Mouse (Mus musculus) thymus, adult 2 months (tissue): ENCODE data around the gene Gm21983. TPM values are rescaled to one million over a fixed set of nuclear protein-coding genes. Genes with fewer than 3 reads are reported as not detected.

Source experiments
- DNase-seq: peaks from one replicate; pipeline ENCODE4 v3.0.0; 2021
- H3K27ac ChIP-seq: fragments of 200-500 bp; 2 replicates; pipeline ENCODE4 v1.5.1; 2012; ENCODE audit warnings: low read length, control low read depth; ENCODE audit not compliant: control insufficient read depth, insufficient read depth
- H3K27me3 ChIP-seq: fragments of 200-500 bp; 2 replicates; pipeline ENCODE4 v1.6.1; 2012; ENCODE audit warnings: mild to moderate bottlenecking, low read length, moderate library complexity, mixed read lengths; ENCODE audit not compliant: control insufficient read depth, insufficient read depth
- H3K36me3 ChIP-seq: fragments of 200-500 bp; 2 replicates; pipeline ENCODE4 v1.6.1; 2012; ENCODE audit warnings: mild to moderate bottlenecking, low read length, moderate library complexity; ENCODE audit not compliant: control insufficient read depth, insufficient read depth
- H3K4me1 ChIP-seq: fragments of 200-500 bp; replicated peaks from 2 replicates; pipeline ENCODE4 v1.6.1; 2012; ENCODE audit warnings: low read length; ENCODE audit not compliant: control insufficient read depth, insufficient read depth
- H3K4me3 ChIP-seq: fragments of 200-500 bp; 2 replicates; pipeline ENCODE4 v1.5.1; 2012; ENCODE audit warnings: mild to moderate bottlenecking, low read length, control low read depth, moderate library complexity; ENCODE audit not compliant: control insufficient read depth, insufficient read depth
- CTCF ChIP-seq: fragments of 200-500 bp; IDR thresholded peaks from 2 replicates; pipeline ENCODE4 v1.5.1; 2012; ENCODE audit warnings: mild to moderate bottlenecking, control low read depth, low read length, moderate library complexity, borderline replicate concordance; ENCODE audit not compliant: control insufficient read depth, poor library complexity, insufficient read depth; ENCODE audit errors: extremely low read depth
- POLR2A ChIP-seq: fragments of 200-500 bp; IDR thresholded peaks from 2 replicates; pipeline ENCODE4 v1.6.1; 2012; ENCODE audit warnings: mild to moderate bottlenecking, low read length, control low read depth, moderate library complexity; ENCODE audit not compliant: control insufficient read depth, poor library complexity, insufficient read depth; ENCODE audit errors: extremely low read depth
- WGBS: fragments of 180-500 bp; shearing (Covaris S2); methylation state at CpG from one replicate; pipeline ENCODE4 v1.1.7; 2018; 5-methylcytosine and 5-hydroxymethylcytosine counted together
- polyA plus RNA-seq: library from polyadenylated mRNA; depleted of rRNA; stranded (reverse); fragments of >200 nt; gene quantifications from 2 replicates; pipeline ENCODE4 v1.2.3, GENCODE M21; 2012; rRNA removed

The Gm21983 gene
- 0.19 TPM in 1 of 2 replicates, not detected in the other for polyA plus RNA-seq

DNA sequence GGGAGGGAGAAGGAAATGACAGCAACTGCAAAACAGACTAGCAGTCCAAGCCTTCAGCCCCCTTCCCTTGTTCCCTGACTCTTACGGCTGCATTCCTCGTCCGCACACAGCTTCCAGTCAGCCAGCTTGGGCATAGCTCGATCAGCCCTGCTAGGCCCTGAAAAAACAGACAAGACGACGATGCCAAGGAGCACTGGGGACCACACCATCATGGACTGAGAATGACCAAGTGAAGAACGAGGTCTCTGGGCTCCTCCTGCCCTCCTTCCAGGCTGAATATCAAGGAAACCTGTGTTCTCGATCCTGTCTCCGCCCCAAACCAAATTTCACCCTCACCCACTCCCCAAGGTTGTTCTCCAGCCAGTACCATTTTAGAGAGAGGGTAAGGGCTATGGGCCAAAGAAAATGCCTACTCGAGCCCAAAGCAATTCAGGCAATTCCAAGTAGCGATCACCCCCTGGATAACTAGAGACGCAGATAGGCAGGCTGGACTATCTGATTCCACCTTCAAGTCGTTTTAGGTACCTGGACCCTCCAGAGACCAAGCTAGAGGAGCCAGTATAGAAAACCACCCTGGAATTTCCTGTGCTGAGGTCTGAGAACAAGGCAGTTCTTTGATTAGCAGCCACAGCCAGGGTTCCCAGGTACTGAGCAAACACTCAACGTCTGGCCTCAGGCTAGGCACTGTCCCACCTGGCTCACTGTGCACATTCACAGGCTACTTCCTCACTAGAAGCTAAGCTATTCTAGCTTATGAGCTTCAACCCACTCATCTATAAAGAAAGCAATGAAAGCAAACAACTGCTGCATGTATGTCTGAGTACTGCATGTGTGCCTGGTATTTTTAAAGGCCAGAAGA lies at the start of gene Gm21983, which contains the start of gene Mia:
TSS of gene Gm21983 (minus strand) at position 250 of the 859 bp plus-strand sequence.
TSS of gene Mia (minus strand) at position 321 of the 859 bp plus-strand sequence.
- Histone ChIP-seq H3K4me1 (no peaks in the 10 kb centered on the region), H3K27me3 (no peaks in the 10 kb centered on the region), H3K36me3 (peaks cover 5% of the 10 kb centered on the region), H3K4me3 (no peak within 1 kb of the TSS), H3K27ac (no peak within 1 kb of the TSS)
- 88% methylated on average over 14 of the region's 14 CpGs for WGBS
- TF ChIP-seq CTCF (no peak), POLR2A (no peak)
- no peak for DNase-seq

DNA sequence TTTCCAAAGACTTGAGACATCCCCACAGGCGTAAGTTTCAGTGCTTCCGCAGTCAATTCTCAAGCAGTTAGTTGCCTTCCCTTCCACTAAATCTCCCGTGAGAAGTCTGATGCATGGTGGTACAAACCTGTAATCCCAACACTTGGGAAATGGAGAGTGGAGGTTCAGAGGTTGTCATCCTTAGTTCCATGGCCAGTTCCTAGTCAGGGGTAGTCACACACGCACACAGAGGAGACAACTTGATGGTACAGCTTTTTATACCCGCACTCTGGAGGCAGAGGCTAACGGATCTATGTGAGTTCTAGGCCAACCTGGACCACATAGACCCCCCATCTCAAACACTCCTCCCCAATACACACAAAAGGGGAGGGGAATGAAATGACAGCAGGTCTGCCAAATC lies 48.0 kb upstream of the Gm21983 start:
- Histone ChIP-seq H3K27me3 (no peaks in the 10 kb centered on the region), H3K4me1 (peaks cover 42% of the 10 kb centered on the region), H3K36me3 (no peaks in the 10 kb centered on the region), H3K4me3 (peak overlapping the region; percentile 65), H3K27ac (peak overlapping the region; percentile 44)
- TF ChIP-seq POLR2A (no peak), CTCF (no peak)
- 20% methylated on average over 6 of the region's 6 CpGs for WGBS
- no peak for DNase-seq

DNA sequence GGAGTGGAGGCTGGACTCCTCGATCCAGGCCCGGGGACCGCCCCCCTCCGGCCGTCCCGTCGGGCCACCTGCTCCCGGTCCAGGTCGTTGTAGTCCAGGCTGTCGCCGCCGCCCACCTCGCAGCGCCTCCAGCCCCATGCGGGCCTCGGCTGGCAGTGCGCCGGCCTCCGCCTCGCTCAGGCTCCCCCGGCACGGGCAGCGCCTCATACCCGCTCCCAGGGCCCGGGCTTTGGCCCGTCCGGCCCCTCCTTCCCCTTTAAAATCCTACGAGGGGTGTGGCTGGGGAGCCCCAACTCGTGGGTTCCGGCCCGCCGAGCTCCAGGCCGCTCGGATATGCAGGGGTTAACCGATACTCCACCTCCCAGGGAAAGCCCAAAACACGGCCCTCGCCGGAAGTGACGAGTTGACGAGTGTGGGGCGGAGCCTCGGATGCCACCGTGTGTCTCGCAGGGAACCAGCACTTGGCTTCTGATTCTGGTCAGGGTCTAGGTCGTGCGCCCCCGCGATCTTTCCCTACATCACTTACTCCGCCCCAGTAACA lies 47.5 kb upstream of the Gm21983 start, which contains the start of gene Itpkc:
TSS of gene Itpkc (minus strand) at position 381 of the 541 bp plus-strand sequence.
- WGBS, result under 1% methylated on average over 49 of the region's 49 CpGs
- Histone ChIP-seq H3K36me3 (no peaks in the 10 kb centered on the region), H3K4me3 (peak within 1 kb of the TSS; percentile 65), H3K27ac (peak within 1 kb of the TSS; percentile 44), H3K27me3 (no peaks in the 10 kb centered on the region), H3K4me1 (peaks cover 37% of the 10 kb centered on the region)
- DNase-seq, result peak; percentile 91
- peak; percentile 88 for TF ChIP-seq POLR2A
- TF ChIP-seq CTCF, result no peak

DNA sequence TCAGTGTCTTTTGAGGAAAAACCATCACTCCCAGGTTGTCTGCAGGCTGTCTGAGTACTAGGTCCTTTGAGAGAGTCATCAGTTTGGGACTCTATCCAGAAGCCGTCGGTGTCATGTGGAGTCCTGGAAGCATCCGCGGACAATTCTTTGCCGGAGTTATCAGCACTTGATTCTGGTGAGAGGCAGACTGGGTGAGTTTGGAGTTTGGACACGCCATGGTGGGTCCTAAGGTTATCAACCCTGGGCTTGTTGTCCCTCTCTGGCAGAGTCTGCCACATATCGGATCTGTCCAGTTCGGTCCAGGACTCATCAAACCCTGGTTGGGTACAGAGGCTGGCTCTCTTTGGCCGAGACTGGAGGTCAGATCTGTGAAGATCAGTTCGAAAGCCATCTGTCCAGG lies 46.8 kb upstream of the Gm21983 start:
- Histone ChIP-seq H3K4me3 (peak overlapping the region; percentile 65), H3K27ac (no peak overlapping the region), H3K27me3 (no peaks in the 10 kb centered on the region), H3K4me1 (peaks cover 36% of the 10 kb centered on the region), H3K36me3 (no peaks in the 10 kb centered on the region)
- peak; percentile 7 for DNase-seq
- TF ChIP-seq POLR2A (no peak), CTCF (no peak)
- 19% methylated on average over 10 of the region's 10 CpGs for WGBS

DNA sequence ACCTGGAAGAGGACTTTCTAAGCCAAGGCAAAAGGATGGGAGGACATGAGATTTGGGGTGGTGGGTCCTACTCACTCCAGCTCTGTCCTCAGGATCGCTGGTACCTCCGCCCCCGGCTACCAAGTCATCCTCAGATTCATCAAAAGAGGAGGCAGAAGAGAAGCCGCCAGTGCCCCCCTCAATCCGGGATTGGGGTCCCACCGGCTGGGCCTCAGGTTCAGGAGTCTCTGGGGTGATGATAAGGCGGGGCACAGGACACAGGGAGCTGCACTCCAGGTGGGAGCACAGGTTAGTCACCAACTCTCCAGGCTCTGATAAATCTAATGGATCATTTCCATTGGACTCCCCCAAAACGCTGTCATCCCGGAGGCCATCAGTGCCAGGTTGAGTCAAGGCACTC lies 46.4 kb upstream of the Gm21983 start:
- peaks cover 32% of the 10 kb centered on the region for H3K4me1 ChIP-seq
- TF ChIP-seq POLR2A (no peak), CTCF (no peak)

DNA sequence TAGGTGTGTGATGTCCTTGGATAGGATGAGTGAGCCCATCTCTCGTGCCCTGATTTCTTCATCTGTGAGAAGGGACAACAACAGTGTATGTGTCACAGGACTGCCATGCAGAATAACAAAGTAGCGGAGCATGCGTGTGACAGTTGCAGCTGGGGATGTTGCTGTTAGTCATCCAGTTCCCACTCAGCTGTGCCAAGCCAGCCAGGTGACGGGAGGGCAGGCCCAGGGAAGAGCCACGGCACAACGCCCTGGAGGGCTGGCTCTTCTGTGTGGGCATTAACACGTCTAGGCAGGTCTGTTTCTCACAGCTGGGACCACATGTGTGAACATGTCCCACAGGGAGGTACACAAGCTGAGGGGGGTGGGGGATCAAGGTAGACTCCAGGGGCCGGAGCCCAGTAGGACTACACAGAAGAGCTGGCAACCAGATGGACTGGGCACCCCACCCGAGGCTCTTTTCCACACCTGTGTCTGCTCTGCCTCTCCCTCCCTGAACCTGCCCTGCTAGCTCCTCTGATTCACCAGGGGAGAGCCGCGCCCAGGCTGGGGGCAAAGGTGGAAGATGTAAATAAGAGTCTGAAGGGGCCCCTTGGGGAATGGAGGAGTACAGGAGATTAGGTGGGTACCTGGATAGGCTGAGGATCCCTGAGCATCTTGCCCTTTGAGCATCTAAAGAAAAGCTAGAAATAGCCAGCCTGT lies 44.1 kb upstream of the Gm21983 start:
- Histone ChIP-seq H3K4me3 (no peak overlapping the region), H3K4me1 (peaks cover 32% of the 10 kb centered on the region), H3K27me3 (no peaks in the 10 kb centered on the region), H3K36me3 (no peaks in the 10 kb centered on the region), H3K27ac (no peak overlapping the region)
- WGBS, result 87% methylated on average over 11 of the region's 11 CpGs
- TF ChIP-seq POLR2A (no peak), CTCF (no peak)
- DNase-seq, result no peak

More for the DNA sequence above, 46.4 kb upstream of the Gm21983 start:
- 76% methylated on average over 9 of the region's 9 CpGs for WGBS
- Histone ChIP-seq H3K4me3 (peak overlapping the region; percentile 65), H3K36me3 (no peaks in the 10 kb centered on the region), H3K27me3 (no peaks in the 10 kb centered on the region), H3K27ac (no peak overlapping the region)
- DNase-seq, result no peak
